Mouse (Mus musculus) E14TG2a.4 (cell line): ENCODE measurements around the gene Ablim1.

Experiments used
- CTCF ChIP-seq: conservative IDR thresholded peaks from 2 replicates; pipeline ENCODE4 v1.5.1; 2014; ENCODE audit warnings: low read length
- NANOG ChIP-seq: IDR thresholded peaks from 2 replicates; pipeline ENCODE4 v1.6.1; 2014; ENCODE audit warnings: borderline replicate concordance, low read length, mixed read lengths
- POU5F1 ChIP-seq: IDR thresholded peaks from 2 replicates; pipeline ENCODE4 v1.6.1; 2014; ENCODE audit warnings: low read length, borderline replicate concordance

DNA sequence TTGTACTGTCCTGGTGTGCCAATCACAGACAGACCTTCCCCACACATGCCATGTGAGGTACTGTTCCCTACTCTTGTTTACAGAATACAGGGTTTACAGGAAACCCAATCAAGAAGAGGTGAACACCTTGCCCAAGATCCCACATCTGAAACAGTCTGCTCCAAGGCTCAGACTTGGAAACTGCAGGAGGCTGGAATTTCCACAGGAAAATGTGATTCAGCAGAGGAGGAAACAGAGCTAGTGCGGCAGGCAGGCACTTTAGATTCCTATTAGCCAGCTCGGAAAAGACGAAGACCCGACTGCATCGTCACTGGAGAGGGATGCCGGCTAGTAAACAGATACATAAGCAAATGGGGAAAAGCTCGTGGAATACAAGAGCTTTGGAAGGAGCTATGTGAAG is 135.4 kb downstream of the Ablim1 start:
- no peak for TF ChIP-seq POU5F1
- no peak for TF ChIP-seq CTCF
- TF ChIP-seq NANOG: no peak
